Mouse (Mus musculus): ENCODE data around the gene Adpgk. TPM values are rescaled to one million over a fixed set of nuclear protein-coding genes. Genes with fewer than 3 reads are reported as not detected.

Adpgk gene
- polyA plus RNA-seq, 1 experiment from 2014 or later, result 50.9 TPM

- Histone ChIP-seq H3K27ac (replicated peaks; ENCODE audit: low read depth, low read length) (no peak overlapping the region), H3K9ac (ENCODE audit: low read depth, low read length) (no peak overlapping the region), H3K27me3 (replicated peaks; ENCODE audit: control insufficient read depth, insufficient read depth, low read length) (no peaks in the 10 kb centered on the region), H3K4me1 (ENCODE audit: control insufficient read depth, insufficient read depth, low read length) (0 out of 2 replicates have a peak, but pooled peaks cover 4% of the 10 kb centered on the region), H3K36me3 (ENCODE audit: control insufficient read depth, insufficient read depth, low read length) (no peaks in the 10 kb centered on the region), H3K4me2 (ENCODE audit: low read depth, low read length) (peak overlapping the region; percentile 43), H3K4me3 (ENCODE audit: low read depth, low read length) (peak overlapping the region; percentile 23), H3K9me3 (ENCODE audit: control insufficient read depth, low read length) (no peaks in the 10 kb centered on the region)
- DNase-seq (ENCODE audit: low spot score) (peak; percentile 80), ATAC-seq (ENCODE audit: low read depth) (peak; percentile 84)
- 44% methylated on average over 20 of the region's 27 CpGs for WGBS
Observed at GRCm38 (mm10) chr9:59281871-59282682, 9.3 kb upstream of the Adpgk start.

GRCm38 (mm10) chr9:59282683-59282986, 8.7 kb upstream of the Adpgk start:
- Histone ChIP-seq H3K4me3 (ENCODE audit: low read depth, low read length) (peak overlapping the region; percentile 23), H3K27me3 (replicated peaks; ENCODE audit: control insufficient read depth, insufficient read depth, low read length) (no peaks in the 10 kb centered on the region), H3K9me3 (ENCODE audit: control insufficient read depth, low read length) (no peaks in the 10 kb centered on the region), H3K4me1 (ENCODE audit: control insufficient read depth, insufficient read depth, low read length) (0 out of 2 replicates have a peak, but pooled peaks cover 4% of the 10 kb centered on the region), H3K4me2 (ENCODE audit: low read depth, low read length) (peak overlapping the region; percentile 43), H3K27ac (replicated peaks; ENCODE audit: low read depth, low read length) (no peak overlapping the region), H3K36me3 (ENCODE audit: control insufficient read depth, insufficient read depth, low read length) (no peaks in the 10 kb centered on the region), H3K9ac (ENCODE audit: low read depth, low read length) (no peak overlapping the region)
- whole genome bisulfite sequencing, result 47% methylated on average over 7 of the region's 7 CpGs
- DNase-seq (ENCODE audit: low spot score) (no peak), ATAC-seq (ENCODE audit: low read depth) (no peak)

GRCm38 (mm10) chr9:59285614-59286013, 5.7 kb upstream of the Adpgk start:
- H3K4me3 ChIP-seq (ENCODE audit: low read depth, low read length), result no peak overlapping the region
- H3K4me1 ChIP-seq (ENCODE audit: control insufficient read depth, insufficient read depth, low read length), result peaks cover 31% of the 10 kb centered on the region
- H3K9me3 ChIP-seq (ENCODE audit: control insufficient read depth, low read length), result no peaks in the 10 kb centered on the region
- ATAC-seq (ENCODE audit: low read depth), result no peak
- H3K4me2 ChIP-seq (ENCODE audit: low read depth, low read length), result no peak overlapping the region
- no peak overlapping the region for H3K27ac ChIP-seq (replicated peaks; ENCODE audit: low read depth, low read length)
- no peaks in the 10 kb centered on the region for H3K36me3 ChIP-seq (ENCODE audit: control insufficient read depth, insufficient read depth, low read length)
- no peak overlapping the region for H3K9ac ChIP-seq (ENCODE audit: low read depth, low read length)
- no peaks in the 10 kb centered on the region for H3K27me3 ChIP-seq (replicated peaks; ENCODE audit: control insufficient read depth, insufficient read depth, low read length)
- WGBS, result 75% methylated on average over 6 of the region's 6 CpGs
- no peak for DNase-seq (ENCODE audit: low spot score)

GRCm38 (mm10) chr9:59288058-59288457, 3.3 kb upstream of the Adpgk start:
- no peaks in the 10 kb centered on the region for H3K9me3 ChIP-seq (ENCODE audit: control insufficient read depth, low read length)
- H3K27ac ChIP-seq (replicated peaks; ENCODE audit: low read depth, low read length), result peak overlapping the region; percentile 59
- H3K4me1 ChIP-seq (ENCODE audit: control insufficient read depth, insufficient read depth, low read length), result peaks cover 36% of the 10 kb centered on the region
- H3K9ac ChIP-seq (ENCODE audit: low read depth, low read length), result no peak overlapping the region; the same call in 1 of the 2 replicates
- no peak for ATAC-seq (ENCODE audit: low read depth)
- H3K4me3 ChIP-seq (ENCODE audit: low read depth, low read length), result no peak overlapping the region
- 54% methylated on average over 5 of the region's 5 CpGs for WGBS
- no peaks in the 10 kb centered on the region for H3K36me3 ChIP-seq (ENCODE audit: control insufficient read depth, insufficient read depth, low read length)
- no peak for DNase-seq (ENCODE audit: low spot score)
- H3K27me3 ChIP-seq (replicated peaks; ENCODE audit: control insufficient read depth, insufficient read depth, low read length), result no peaks in the 10 kb centered on the region
- no peak overlapping the region for H3K4me2 ChIP-seq (ENCODE audit: low read depth, low read length)

GRCm38 (mm10) chr9:59288685-59289410, 2.5 kb upstream of the Adpgk start:
- no peak overlapping the region for H3K4me3 ChIP-seq (ENCODE audit: low read depth, low read length)
- H3K9ac ChIP-seq (ENCODE audit: low read depth, low read length), result peak overlapping the region; percentile 36; the same call in 1 of the 2 replicates
- peaks cover 36% of the 10 kb centered on the region for H3K4me1 ChIP-seq (ENCODE audit: control insufficient read depth, insufficient read depth, low read length)
- no peaks in the 10 kb centered on the region for H3K36me3 ChIP-seq (ENCODE audit: control insufficient read depth, insufficient read depth, low read length)
- ATAC-seq (ENCODE audit: low read depth) (no peak), DNase-seq (ENCODE audit: low spot score) (peak; percentile 80)
- no peaks in the 10 kb centered on the region for H3K9me3 ChIP-seq (ENCODE audit: control insufficient read depth, low read length)
- H3K4me2 ChIP-seq (ENCODE audit: low read depth, low read length), result peak overlapping the region; percentile 6; the same call in 1 of the 2 replicates
- 44% methylated on average over 3 of the region's 3 CpGs for WGBS
- H3K27me3 ChIP-seq (replicated peaks; ENCODE audit: control insufficient read depth, insufficient read depth, low read length), result no peaks in the 10 kb centered on the region
- H3K27ac ChIP-seq (replicated peaks; ENCODE audit: low read depth, low read length), result peak overlapping the region; percentile 88

- H3K4me2 ChIP-seq (ENCODE audit: low read depth, low read length), result peak overlapping the region; percentile 6; the same call in 1 of the 2 replicates
- no peaks in the 10 kb centered on the region for H3K36me3 ChIP-seq (ENCODE audit: control insufficient read depth, insufficient read depth, low read length)
- 36% methylated on average over 6 of the region's 6 CpGs for WGBS
- no peak overlapping the region for H3K4me3 ChIP-seq (ENCODE audit: low read depth, low read length)
- peaks cover 36% of the 10 kb centered on the region for H3K4me1 ChIP-seq (ENCODE audit: control insufficient read depth, insufficient read depth, low read length)
- DNase-seq (ENCODE audit: low spot score) (no peak), ATAC-seq (ENCODE audit: low read depth) (no peak)
- H3K27me3 ChIP-seq (replicated peaks; ENCODE audit: control insufficient read depth, insufficient read depth, low read length), result no peaks in the 10 kb centered on the region
- H3K27ac ChIP-seq (replicated peaks; ENCODE audit: low read depth, low read length), result peak overlapping the region; percentile 88
- peak overlapping the region; percentile 36; the same call in 1 of the 2 replicates for H3K9ac ChIP-seq (ENCODE audit: low read depth, low read length)
- H3K9me3 ChIP-seq (ENCODE audit: control insufficient read depth, low read length), result no peaks in the 10 kb centered on the region
Observed at GRCm38 (mm10) chr9:59289529-59290115, 1.7 kb upstream of the Adpgk start.

GRCm38 (mm10) chr9:59291688-59292492, 532 bp downstream of the Adpgk start:
- DNase-seq (ENCODE audit: low spot score), result peak; percentile 45
- peak overlapping the region; percentile 77 for H3K4me2 ChIP-seq (ENCODE audit: low read depth, low read length)
- peak overlapping the region; percentile 93 for H3K9ac ChIP-seq (ENCODE audit: low read depth, low read length)
- no peaks in the 10 kb centered on the region for H3K36me3 ChIP-seq (ENCODE audit: control insufficient read depth, insufficient read depth, low read length)
- peaks cover 36% of the 10 kb centered on the region for H3K4me1 ChIP-seq (ENCODE audit: control insufficient read depth, insufficient read depth, low read length)
- H3K9me3 ChIP-seq (ENCODE audit: control insufficient read depth, low read length), result no peaks in the 10 kb centered on the region
- peak; percentile 70 for ATAC-seq (ENCODE audit: low read depth)
- H3K4me3 ChIP-seq (ENCODE audit: low read depth, low read length), result peak overlapping the region; percentile 85
- no peaks in the 10 kb centered on the region for H3K27me3 ChIP-seq (replicated peaks; ENCODE audit: control insufficient read depth, insufficient read depth, low read length)
- H3K27ac ChIP-seq (replicated peaks; ENCODE audit: low read depth, low read length), result peak overlapping the region; percentile 93
- whole genome bisulfite sequencing, result 1% methylated on average over 27 of the region's 50 CpGs

- ATAC-seq (ENCODE audit: low read depth), result no peak
- WGBS, result 38% methylated on average over 3 of the region's 3 CpGs
- H3K4me1 ChIP-seq (ENCODE audit: control insufficient read depth, insufficient read depth, low read length), result peaks cover 36% of the 10 kb centered on the region
Observed at GRCm38 (mm10) chr9:59292493-59292875, 1.1 kb downstream of the Adpgk start.

More at GRCm38 (mm10) chr9:59292493-59292875, 1.1 kb downstream of the Adpgk start:
- Histone ChIP-seq H3K4me3 (ENCODE audit: low read depth, low read length) (peak overlapping the region; percentile 85), H3K9me3 (ENCODE audit: control insufficient read depth, low read length) (no peaks in the 10 kb centered on the region), H3K4me2 (ENCODE audit: low read depth, low read length) (peak overlapping the region; percentile 77), H3K9ac (ENCODE audit: low read depth, low read length) (peak overlapping the region; percentile 93), H3K27me3 (replicated peaks; ENCODE audit: control insufficient read depth, insufficient read depth, low read length) (no peaks in the 10 kb centered on the region), H3K27ac (replicated peaks; ENCODE audit: low read depth, low read length) (peak overlapping the region; percentile 93; the same call in 1 of the 2 replicates), H3K36me3 (ENCODE audit: control insufficient read depth, insufficient read depth, low read length) (no peaks in the 10 kb centered on the region)
- DNase-seq (ENCODE audit: low spot score), result no peak

Data from embryonic facial prominence, embryonic 14.5 days (tissue).